Mouse (Mus musculus) embryonic fibroblast, embryonic 13.5 days (primary cell): ENCODE measurements around the gene Pde6d.

Source experiments
- CTCF ChIP-seq: IDR thresholded peaks from 2 replicates; pipeline ENCODE4 v1.5.1; 2011; ENCODE audit warnings: mild to moderate bottlenecking, control low read depth, low read length, moderate library complexity, borderline replicate concordance; ENCODE audit not compliant: insufficient read depth
- POLR2A ChIP-seq: IDR thresholded peaks from 2 replicates; pipeline ENCODE4 v1.6.1; 2011; ENCODE audit warnings: low read depth, mild to moderate bottlenecking, control low read depth, low read length, moderate library complexity

- TF ChIP-seq CTCF (no peak), POLR2A (no peak)
Observed at GRCm38 (mm10) chr1:86515715-86516410, 66.6 kb downstream of the Pde6d start.
